Mouse (Mus musculus): ENCODE data around the gene Kcnh4. TPM values are rescaled to one million over a fixed set of nuclear protein-coding genes. Genes with fewer than 3 reads are reported as not detected.

Kcnh4 gene
- polyA plus RNA-seq, 2 experiments = not detected

- Histone ChIP-seq H3K36me3 (replicated peaks; ENCODE audit: control insufficient read depth, insufficient read depth, low read depth) (no peaks in the 10 kb centered on the region), H3K27me3 (ENCODE audit: control insufficient read depth, insufficient read depth, low read length) (peaks cover 34% of the 10 kb centered on the region), H3K9me3 (ENCODE audit: control insufficient read depth, low read length) (no peaks in the 10 kb centered on the region), H3K4me3 (ENCODE audit: insufficient read depth in 1 of 2, low read depth in 2 of 2, low read length in 2 of 2) (no peak overlapping the region), H3K27ac (no peak overlapping the region), H3K4me1 (replicated peaks; ENCODE audit: control insufficient read depth in 2 of 2, insufficient read depth in 2 of 2, low read length in 1 of 2) (peaks cover 0 to 4% of the 10 kb centered on the region in 2 experiments; a peak in 3 of 4 replicates), H3K4me2 (ENCODE audit: low read depth) (no peak overlapping the region), H3K9ac (replicated peaks) (no peak overlapping the region)
- 58% methylated on average over 12 of the region's 12 CpGs for WGBS (ENCODE audit: insufficient replicate concordance)
- no peak for TF ChIP-seq CTCF (IDR thresholded peaks at IDR 0.05; ENCODE audit: low read depth)
- TF ChIP-seq EP300 (IDR thresholded peaks at IDR 0.05; ENCODE audit: low read depth) = no peak
- DNase-seq (ENCODE audit: low read depth in 3 of 3, low spot score in 3 of 3) = no peak
- ATAC-seq (ENCODE audit: insufficient read depth) = no peak
Measured at GRCm38 (mm10) chr11:100757566-100757965, 2.2 kb downstream of the Kcnh4 start.

DNA sequence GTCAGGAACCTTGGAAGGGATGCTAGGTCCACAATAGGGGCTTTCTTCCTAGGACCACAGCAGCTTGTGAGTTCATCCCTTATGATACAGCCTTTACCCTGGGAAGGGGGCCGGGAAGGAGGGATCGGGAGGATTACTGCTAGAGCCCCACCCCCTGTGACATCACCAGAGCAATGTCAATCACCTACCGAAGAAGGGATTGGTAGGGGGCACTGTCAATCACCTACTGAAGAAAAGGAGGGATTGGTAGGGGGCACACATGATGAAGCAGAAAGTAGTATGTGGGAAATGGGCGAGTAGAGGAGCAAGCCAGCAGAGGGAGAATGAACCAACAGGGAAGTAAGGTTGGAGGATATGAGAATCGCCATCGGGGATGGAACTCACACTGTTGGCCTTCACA is 3.3 kb downstream of the Kcnh4 start:
- DNase-seq (ENCODE audit: low read depth in 3 of 3, low spot score in 3 of 3) (no peak), ATAC-seq (ENCODE audit: insufficient read depth) (no peak)
- Histone ChIP-seq H3K4me2 (ENCODE audit: low read depth) (no peak overlapping the region), H3K27ac (no peak overlapping the region), H3K4me1 (replicated peaks; ENCODE audit: control insufficient read depth in 2 of 2, insufficient read depth in 2 of 2, low read length in 1 of 2) (peaks cover 0 to 4% of the 10 kb centered on the region in 2 experiments; a peak in 3 of 4 replicates), H3K36me3 (replicated peaks; ENCODE audit: control insufficient read depth, insufficient read depth, low read depth) (no peaks in the 10 kb centered on the region), H3K9me3 (ENCODE audit: control insufficient read depth, low read length) (no peaks in the 10 kb centered on the region), H3K4me3 (ENCODE audit: insufficient read depth in 1 of 2, low read depth in 2 of 2, low read length in 2 of 2) (no peak overlapping the region), H3K9ac (replicated peaks) (no peak overlapping the region), H3K27me3 (ENCODE audit: control insufficient read depth, insufficient read depth, low read length) (peaks cover 34% of the 10 kb centered on the region)
- WGBS (ENCODE audit: insufficient replicate concordance) = 48% methylated on average over 6 of the region's 6 CpGs
- TF ChIP-seq CTCF (IDR thresholded peaks at IDR 0.05; ENCODE audit: low read depth) (no peak), EP300 (IDR thresholded peaks at IDR 0.05; ENCODE audit: low read depth) (no peak)

DNA sequence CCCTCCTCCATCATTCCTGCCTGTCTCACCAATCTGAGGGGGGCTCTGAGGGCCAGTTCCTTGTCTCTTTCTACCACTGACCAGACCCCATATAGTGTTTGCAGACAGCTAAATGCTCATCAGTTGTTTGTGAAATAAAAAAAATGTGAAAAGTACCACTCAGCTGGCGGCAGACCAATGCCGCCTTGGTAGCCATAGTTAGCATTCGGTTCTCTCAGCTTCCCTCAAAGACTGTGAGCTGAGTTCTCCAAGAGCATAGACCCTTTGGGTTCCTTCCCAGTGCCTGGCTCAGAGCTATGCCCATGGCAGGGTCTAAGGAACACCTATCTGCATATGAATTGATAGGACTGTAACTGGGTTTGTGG is 5.1 kb downstream of the Kcnh4 start:
- H3K9ac ChIP-seq (replicated peaks) = no peak overlapping the region
- H3K9me3 ChIP-seq (ENCODE audit: control insufficient read depth, low read length) = no peaks in the 10 kb centered on the region
- DNase-seq (ENCODE audit: low read depth in 3 of 3, low spot score in 3 of 3) (no peak), ATAC-seq (ENCODE audit: insufficient read depth) (no peak)
- WGBS (ENCODE audit: insufficient replicate concordance) = 72% methylated on average over 3 of the region's 3 CpGs
- TF ChIP-seq EP300 (IDR thresholded peaks at IDR 0.05; ENCODE audit: low read depth) (no peak), CTCF (IDR thresholded peaks at IDR 0.05; ENCODE audit: low read depth) (no peak)
- no peak overlapping the region for H3K4me3 ChIP-seq (ENCODE audit: insufficient read depth in 1 of 2, low read depth in 2 of 2, low read length in 2 of 2)
- H3K27me3 ChIP-seq (ENCODE audit: control insufficient read depth, insufficient read depth, low read length) = peaks cover 29% of the 10 kb centered on the region
- H3K36me3 ChIP-seq (replicated peaks; ENCODE audit: control insufficient read depth, insufficient read depth, low read depth) = no peaks in the 10 kb centered on the region
- no peak overlapping the region for H3K4me2 ChIP-seq (ENCODE audit: low read depth)
- no peak overlapping the region for H3K27ac ChIP-seq
- peaks cover 0 to 1% of the 10 kb centered on the region in 2 experiments; a peak in 3 of 4 replicates for H3K4me1 ChIP-seq (replicated peaks; ENCODE audit: control insufficient read depth in 2 of 2, insufficient read depth in 2 of 2, low read length in 1 of 2)

DNA sequence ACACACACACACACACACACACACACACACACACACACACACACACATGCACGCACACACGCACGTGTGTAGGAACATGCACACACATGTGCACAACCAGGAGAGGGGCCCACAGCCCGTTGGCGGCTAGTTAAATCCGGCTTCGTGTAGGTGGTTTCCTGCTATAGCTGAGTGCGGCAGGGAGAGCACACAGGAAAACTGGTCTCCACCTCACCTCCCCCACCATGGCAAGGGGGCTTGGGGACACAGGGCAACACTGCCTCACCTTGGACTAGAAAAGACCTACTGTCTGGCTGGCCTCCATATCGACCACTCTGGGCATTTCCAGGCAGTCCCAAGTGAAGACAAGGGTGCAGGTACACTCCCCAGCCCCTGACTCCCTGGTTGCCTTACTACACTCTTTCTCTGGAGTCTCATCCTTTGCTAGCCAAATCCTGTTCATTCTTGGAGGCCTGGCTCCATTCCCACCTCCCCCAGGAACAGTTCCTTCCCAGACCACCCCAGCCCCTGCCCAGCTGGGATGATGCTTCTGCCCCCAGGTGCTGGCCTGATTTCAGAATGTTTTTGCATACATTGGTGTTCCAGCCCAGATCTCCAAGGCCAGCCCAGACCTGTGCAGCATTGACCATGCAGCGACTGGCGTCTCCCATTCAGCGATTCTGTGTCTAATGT is 5.6 kb downstream of the Kcnh4 start:
- no peak for ATAC-seq (ENCODE audit: insufficient read depth)
- Histone ChIP-seq H3K4me1 (replicated peaks; ENCODE audit: control insufficient read depth in 2 of 2, insufficient read depth in 2 of 2, low read length in 1 of 2) (no peaks in the 10 kb centered on the region; a peak in 1 of 4 replicates), H3K9me3 (ENCODE audit: control insufficient read depth, low read length) (no peaks in the 10 kb centered on the region), H3K9ac (replicated peaks) (no peak overlapping the region), H3K36me3 (replicated peaks; ENCODE audit: control insufficient read depth, insufficient read depth, low read depth) (no peaks in the 10 kb centered on the region), H3K4me2 (ENCODE audit: low read depth) (no peak overlapping the region), H3K27ac (no peak overlapping the region), H3K4me3 (ENCODE audit: insufficient read depth in 1 of 2, low read depth in 2 of 2, low read length in 2 of 2) (no peak overlapping the region), H3K27me3 (ENCODE audit: control insufficient read depth, insufficient read depth, low read length) (peaks cover 29% of the 10 kb centered on the region)
- TF ChIP-seq CTCF (IDR thresholded peaks at IDR 0.05; ENCODE audit: low read depth) (no peak), EP300 (IDR thresholded peaks at IDR 0.05; ENCODE audit: low read depth) (no peak)
- DNase-seq (ENCODE audit: low read depth in 3 of 3, low spot score in 3 of 3) = no peak
- WGBS (ENCODE audit: insufficient replicate concordance) = 66% methylated on average over 12 of the region's 12 CpGs

GRCm38 (mm10) chr11:100752294-100752693 is 7.4 kb downstream of the Kcnh4 start:
- no peak overlapping the region for H3K4me3 ChIP-seq (ENCODE audit: insufficient read depth in 1 of 2, low read depth in 2 of 2, low read length in 2 of 2)
- H3K4me1 ChIP-seq (replicated peaks; ENCODE audit: control insufficient read depth in 2 of 2, insufficient read depth in 2 of 2, low read length in 1 of 2) = 0 out of 4 replicates have a peak, but pooled peaks cover 0 to 3% of the 10 kb centered on the region in 2 experiments
- no peak overlapping the region for H3K9ac ChIP-seq (replicated peaks)
- DNase-seq (ENCODE audit: low read depth in 3 of 3, low spot score in 3 of 3) = no peak
- no peaks in the 10 kb centered on the region for H3K36me3 ChIP-seq (replicated peaks; ENCODE audit: control insufficient read depth, insufficient read depth, low read depth)
- no peaks in the 10 kb centered on the region for H3K9me3 ChIP-seq (ENCODE audit: control insufficient read depth, low read length)
- H3K27ac ChIP-seq = no peak overlapping the region
- H3K27me3 ChIP-seq (ENCODE audit: control insufficient read depth, insufficient read depth, low read length) = peaks cover 17% of the 10 kb centered on the region
- ATAC-seq (ENCODE audit: insufficient read depth) = no peak
- no peak for TF ChIP-seq EP300 (IDR thresholded peaks at IDR 0.05; ENCODE audit: low read depth)
- TF ChIP-seq CTCF (IDR thresholded peaks at IDR 0.05; ENCODE audit: low read depth) = no peak
- WGBS (ENCODE audit: insufficient replicate concordance) = 45% methylated on average over 10 of the region's 10 CpGs
- no peak overlapping the region for H3K4me2 ChIP-seq (ENCODE audit: low read depth)
